Mouse (Mus musculus) MEL (cell line): ENCODE results near the gene Aarsd1. TPM values are rescaled to one million over a fixed set of nuclear protein-coding genes. Genes with fewer than 3 reads are reported as not detected.

Experiments
- DNase-seq: peaks from one replicate; pipeline ENCODE4 v3.0.0; 2011; ENCODE audit warnings: low read depth, low spot score
- H3K27ac ChIP-seq: 2 replicates; pipeline ENCODE4 v1.5.1; 2012; ENCODE audit warnings: low read depth, mild to moderate bottlenecking, control low read depth, low read length, moderate library complexity; ENCODE audit not compliant: control insufficient read depth
- H3K27me3 ChIP-seq, 2 experiments: fragments of 150-350 bp in 1 of 2; sonication (generic) in 1 of 2; 2 replicates each; pipeline ENCODE4 v1.6.1; 2012; ENCODE audit warnings: low read length in 2 of 2, mild to moderate bottlenecking in 2 of 2, improper control_type of control experiment in 1 of 2, moderate library complexity in 1 of 2; ENCODE audit not compliant: insufficient read depth in 2 of 2, control insufficient read depth in 1 of 2
- H3K36me3 ChIP-seq, 2 experiments: 2 replicates each; pipeline ENCODE4 v1.6.1; 2012 to 2014; ENCODE audit warnings: low read length in 2 of 2, improper control_type of control experiment in 1 of 2, inconsistent platforms in 1 of 2, mild to moderate bottlenecking in 1 of 2; ENCODE audit not compliant: insufficient read depth in 2 of 2, control insufficient read depth in 1 of 2
- H3K4me1 ChIP-seq, 2 experiments: fragments of 150-350 bp in 1 of 2; sonication (generic) in 1 of 2; 2 replicates each; pipeline ENCODE4 v1.6.1; 2012; ENCODE audit warnings: low read length in 2 of 2, improper control_type of control experiment in 1 of 2, mild to moderate bottlenecking in 1 of 2; ENCODE audit not compliant: insufficient read depth in 2 of 2, control insufficient read depth in 1 of 2
- H3K4me3 ChIP-seq, 2 experiments: fragments of 150-350 bp in 1 of 2; sonication (generic) in 1 of 2; 2 replicates each; pipeline ENCODE4 v1.5.1; 2012; ENCODE audit warnings: low read depth in 2 of 2, low read length in 2 of 2, mild to moderate bottlenecking in 2 of 2, moderate library complexity in 2 of 2, control low read depth in 1 of 2, improper control_type of control experiment in 1 of 2; ENCODE audit not compliant: control insufficient read depth in 1 of 2, insufficient read depth in 1 of 2
- H3K79me2 ChIP-seq: 2 replicates; pipeline ENCODE4 v1.6.1; 2012; ENCODE audit warnings: mild to moderate bottlenecking, low read length, moderate library complexity; ENCODE audit not compliant: control insufficient read depth, poor library complexity, insufficient read depth
- H3K9ac ChIP-seq: 2 replicates; pipeline ENCODE4 v1.6.1; 2012; ENCODE audit warnings: low read depth, mild to moderate bottlenecking, control low read depth, low read length, moderate library complexity; ENCODE audit not compliant: control insufficient read depth, poor library complexity, severe bottlenecking
- H3K9me3 ChIP-seq: fragments of 150-350 bp; sonication (generic); replicated peaks from 2 replicates; pipeline ENCODE4 v1.6.1; 2012; ENCODE audit warnings: mild to moderate bottlenecking, low read length, improper control_type of control experiment, moderate library complexity; ENCODE audit not compliant: insufficient read depth
- BHLHE40 ChIP-seq: IDR thresholded peaks from 2 replicates; pipeline ENCODE4 v1.6.1; 2012; ENCODE audit warnings: low read depth, mild to moderate bottlenecking, inconsistent platforms, low read length, improper control_type of control experiment, borderline replicate concordance
- CHD1 ChIP-seq: IDR thresholded peaks from 2 replicates; pipeline ENCODE4 v1.6.1; 2012; ENCODE audit warnings: low read depth, mild to moderate bottlenecking, inconsistent platforms, low read length, improper control_type of control experiment
- CHD2 ChIP-seq: IDR thresholded peaks from 2 replicates; pipeline ENCODE4 v1.6.1; 2011; ENCODE audit warnings: low read length, improper control_type of control experiment
- CTCF ChIP-seq, 3 experiments: IDR thresholded peaks in 2 of 3; conservative IDR thresholded peaks in 1 of 3; 2 replicates each; pipeline ENCODE4 v1.5.1; 2011 to 2012; ENCODE audit warnings: low read length in 3 of 3, low read depth in 2 of 3, mild to moderate bottlenecking in 2 of 3, improper control_type of control experiment in 1 of 3, inconsistent platforms in 1 of 3, mixed read lengths in 1 of 3, moderate library complexity in 1 of 3; ENCODE audit not compliant: control insufficient read depth in 1 of 3, insufficient read depth in 1 of 3, poor library complexity in 1 of 3, severe bottlenecking in 1 of 3
- E2F4 ChIP-seq: IDR thresholded peaks from 2 replicates; pipeline ENCODE4 v1.6.1; 2011; ENCODE audit warnings: low read depth, low read length, improper control_type of control experiment, borderline replicate concordance
- ELF1 ChIP-seq: IDR thresholded peaks from 2 replicates; pipeline ENCODE4 v1.6.1; 2014; ENCODE audit warnings: low read depth, mild to moderate bottlenecking, inconsistent platforms, low read length, improper control_type of control experiment, moderate library complexity
- EP300 ChIP-seq, 2 experiments: IDR thresholded peaks; 2 replicates each; pipeline ENCODE4 v1.6.1; 2011; ENCODE audit warnings: improper control_type of control experiment in 2 of 2, low read length in 2 of 2, low read depth in 1 of 2, mild to moderate bottlenecking in 1 of 2
- ETS1 ChIP-seq: IDR thresholded peaks from 2 replicates; pipeline ENCODE4 v1.6.1; 2012; ENCODE audit warnings: low read depth, mild to moderate bottlenecking, inconsistent platforms, low read length, improper control_type of control experiment, moderate library complexity
- GABPA ChIP-seq: IDR thresholded peaks from 2 replicates; pipeline ENCODE4 v1.6.1; 2012; ENCODE audit warnings: low read depth, mild to moderate bottlenecking, inconsistent platforms, low read length, improper control_type of control experiment, moderate library complexity
- GATA1 ChIP-seq: IDR thresholded peaks from 2 replicates; pipeline ENCODE4 v1.6.1; 2011; ENCODE audit warnings: low read depth, low read length, improper control_type of control experiment
- HCFC1 ChIP-seq: IDR thresholded peaks from 2 replicates; pipeline ENCODE4 v1.6.1; 2012; ENCODE audit warnings: low read depth, mild to moderate bottlenecking, inconsistent platforms, low read length, improper control_type of control experiment, moderate library complexity
- JUND ChIP-seq: IDR thresholded peaks from 2 replicates; pipeline ENCODE4 v1.6.1; 2011; ENCODE audit warnings: low read depth, mild to moderate bottlenecking, improper control_type of control experiment, low read length
- KAT2A ChIP-seq: conservative IDR thresholded peaks from 2 replicates; pipeline ENCODE4 v1.6.1; 2012; ENCODE audit warnings: low read depth, low read length, improper control_type of control experiment, inconsistent platforms
- MAFK ChIP-seq: IDR thresholded peaks from 2 replicates; pipeline ENCODE4 v1.6.1; 2011; ENCODE audit warnings: low read depth, mild to moderate bottlenecking, low read length, improper control_type of control experiment, borderline replicate concordance
- MAZ ChIP-seq: IDR thresholded peaks from 2 replicates; pipeline ENCODE4 v1.6.1; 2012; ENCODE audit warnings: low read depth, mild to moderate bottlenecking, inconsistent platforms, low read length, improper control_type of control experiment
- MEF2A ChIP-seq: IDR thresholded peaks from 2 replicates; pipeline ENCODE4 v1.6.1; 2014; ENCODE audit warnings: low read depth, mild to moderate bottlenecking, inconsistent platforms, low read length, improper control_type of control experiment; ENCODE audit not compliant: poor library complexity, insufficient replicate concordance, severe bottlenecking; ENCODE audit errors: extremely low read depth
- MXI1 ChIP-seq: IDR thresholded peaks from 2 replicates; pipeline ENCODE4 v1.6.1; 2011; ENCODE audit warnings: mild to moderate bottlenecking, low read depth, low read length, improper control_type of control experiment
- MYB ChIP-seq: IDR thresholded peaks from 2 replicates; pipeline ENCODE4 v1.6.1; 2011; ENCODE audit warnings: mild to moderate bottlenecking, low read depth, low read length, improper control_type of control experiment
- MYC ChIP-seq: IDR thresholded peaks from 2 replicates; pipeline ENCODE4 v1.6.1; 2011; ENCODE audit warnings: low read depth, mild to moderate bottlenecking, low read length, improper control_type of control experiment, moderate library complexity
- NELFE ChIP-seq: IDR thresholded peaks from 2 replicates; pipeline ENCODE4 v1.6.1; 2011; ENCODE audit warnings: low read depth, low read length, improper control_type of control experiment
- NRF1 ChIP-seq: IDR thresholded peaks from 2 replicates; pipeline ENCODE4 v1.6.1; 2014; ENCODE audit warnings: low read depth, mild to moderate bottlenecking, inconsistent platforms, low read length, improper control_type of control experiment, moderate library complexity; ENCODE audit not compliant: poor library complexity, insufficient read depth, severe bottlenecking
- POLR2A ChIP-seq, 2 experiments: IDR thresholded peaks; 2 replicates each; pipeline ENCODE4 v1.6.1; 2011 to 2012; ENCODE audit warnings: low read length in 2 of 2, mild to moderate bottlenecking in 2 of 2, control low read depth in 1 of 2, improper control_type of control experiment in 1 of 2, low read depth in 1 of 2, moderate library complexity in 1 of 2; ENCODE audit not compliant: control insufficient read depth in 1 of 2, insufficient read depth in 1 of 2, poor library complexity in 1 of 2
- POLR2AphosphoS2 ChIP-seq: IDR thresholded peaks from 2 replicates; pipeline ENCODE4 v1.6.1; 2011; ENCODE audit warnings: low read length, improper control_type of control experiment
- POLR2AphosphoS5 ChIP-seq: IDR thresholded peaks from 2 replicates; pipeline ENCODE4 v1.6.1; 2012; ENCODE audit warnings: low read depth, borderline replicate concordance, mild to moderate bottlenecking, inconsistent platforms, low read length, moderate library complexity, mixed read lengths
- RAD21 ChIP-seq: IDR thresholded peaks from 2 replicates; pipeline ENCODE4 v1.6.1; 2011; ENCODE audit warnings: mild to moderate bottlenecking, low read depth, low read length, improper control_type of control experiment
- RCOR1 ChIP-seq: IDR thresholded peaks from 2 replicates; pipeline ENCODE4 v1.6.1; 2012; ENCODE audit warnings: low read depth, mild to moderate bottlenecking, inconsistent platforms, low read length, improper control_type of control experiment
- SMC3 ChIP-seq: IDR thresholded peaks from 2 replicates; pipeline ENCODE4 v1.6.1; 2011; ENCODE audit warnings: low read depth, low read length, improper control_type of control experiment
- TCF12 ChIP-seq: IDR thresholded peaks from 2 replicates; pipeline ENCODE4 v1.6.1; 2014; ENCODE audit warnings: low read depth, mild to moderate bottlenecking, inconsistent platforms, low read length, improper control_type of control experiment, moderate library complexity
- UBTF ChIP-seq: IDR thresholded peaks from 2 replicates; pipeline ENCODE4 v1.6.1; 2012; ENCODE audit warnings: low read depth, mild to moderate bottlenecking, inconsistent platforms, low read length, improper control_type of control experiment, moderate library complexity, borderline replicate concordance; ENCODE audit not compliant: insufficient read depth
- USF1 ChIP-seq: IDR thresholded peaks from 2 replicates; pipeline ENCODE4 v1.6.1; 2014; ENCODE audit warnings: low read depth, mild to moderate bottlenecking, inconsistent platforms, low read length, improper control_type of control experiment, moderate library complexity
- USF2 ChIP-seq, 2 experiments: IDR thresholded peaks; 2 replicates each; pipeline ENCODE4 v1.6.1; 2011 to 2012; ENCODE audit warnings: improper control_type of control experiment in 2 of 2, low read length in 2 of 2, borderline replicate concordance in 1 of 2, inconsistent platforms in 1 of 2, low read depth in 1 of 2, mild to moderate bottlenecking in 1 of 2; ENCODE audit not compliant: insufficient read depth in 1 of 2
- ZC3H11A ChIP-seq: IDR thresholded peaks from 2 replicates; pipeline ENCODE4 v1.6.1; 2012; ENCODE audit warnings: low read depth, mild to moderate bottlenecking, inconsistent platforms, low read length, improper control_type of control experiment
- ZKSCAN1 ChIP-seq: IDR thresholded peaks from 2 replicates; pipeline ENCODE4 v1.6.1; 2012; ENCODE audit warnings: low read depth, mild to moderate bottlenecking, inconsistent platforms, low read length, improper control_type of control experiment, moderate library complexity
- ZNF384 ChIP-seq: IDR thresholded peaks from 2 replicates; pipeline ENCODE4 v1.6.1; 2012; ENCODE audit warnings: low read depth, mild to moderate bottlenecking, inconsistent platforms, low read length, improper control_type of control experiment
- polyA plus RNA-seq, 2 experiments: library from polyadenylated mRNA; stranded (reverse) in 1 of 2; unstranded in 1 of 2; fragments of >175 nt in 1 of 2; fragments of >200 nt in 1 of 2; gene quantifications; 2 replicates each; pipeline versions ENCODE4 v1.2.1 to v1.2.4; 2012; ENCODE audit warnings: low replicate concordance in 2 of 2, low read depth in 1 of 2; ENCODE audit not compliant: insufficient read length in 2 of 2, insufficient read depth in 1 of 2, missing spikeins in 1 of 2
- total RNA-seq: library from RNA; depleted of rRNA; stranded (reverse); fragments of 300-350 nt; gene quantifications from 2 replicates; pipeline ENCODE4 v1.2.3, GENCODE M21; 2012; rRNA removed

Gene Aarsd1
- total RNA-seq (133 TPM in 2 replicates), polyA plus RNA-seq (100 to 1,000 TPM in 1 of 2 experiments, 10 to 100 TPM in 1; 80.5 to 371 TPM)

GRCm38 (mm10) chr11:101417101-101417855 lies at the start of gene Aarsd1:
TSS of gene Aarsd1 (minus strand) at chr11:101417615.
- H3K9ac ChIP-seq, result peak within 1 kb of the TSS; percentile 95
- peak within 1 kb of the TSS; percentile 86 to 89 for H3K4me3 ChIP-seq
- H3K27ac ChIP-seq, result peak within 1 kb of the TSS; percentile 85
- peaks cover 12% of the 10 kb centered on the region for H3K79me2 ChIP-seq
- H3K4me1 ChIP-seq, result peaks cover 8 to 12% of the 10 kb centered on the region in 2 experiments
- H3K36me3 ChIP-seq, result peaks cover 2 to 19% of the 10 kb centered on the region in 2 experiments
- H3K9me3 ChIP-seq, result no peaks in the 10 kb centered on the region
- no peaks in the 10 kb centered on the region for H3K27me3 ChIP-seq
- DNase-seq, result peak; percentile 96
- 0 out of 2 replicates have a peak, but pooled peaks have one; percentile 15 for TF ChIP-seq MAZ
- TF ChIP-seq MYC, result peak; percentile 77; the same call in 1 of the 2 replicates
- peak; percentile 94; the same call in 1 of the 2 replicates for TF ChIP-seq E2F4
- TF ChIP-seq MAFK, result no peak
- TF ChIP-seq TCF12, result peak; percentile 66; the same call in 1 of the 2 replicates
- TF ChIP-seq CTCF (IDR thresholded peaks at IDR 0.05 in 2 of 3, conservative IDR thresholded peaks at IDR 0.05 in 1 of 3; ENCODE audit: control insufficient read depth in 1 of 3, insufficient read depth in 1 of 3, low read depth in 2 of 3, low read length in 3 of 3, poor library complexity in 1 of 3, severe bottlenecking in 1 of 3), result peak in 1 of 3 experiments; percentile 2; a peak in 1 of 6 replicates
- peak; percentile 86 for TF ChIP-seq MXI1
- no peak for TF ChIP-seq RAD21
- TF ChIP-seq NRF1, result peak; percentile 75
- no peak for TF ChIP-seq GATA1
- TF ChIP-seq SMC3, result no peak
- no peak for TF ChIP-seq ZKSCAN1
- TF ChIP-seq KAT2A, result peak; percentile 70; the same call in 1 of the 2 replicates
- no peak for TF ChIP-seq USF1
- TF ChIP-seq ELF1, result no peak
- no peak; the same call in 1 of the 2 replicates for TF ChIP-seq ZNF384
- TF ChIP-seq MEF2A, result no peak
- TF ChIP-seq POLR2AphosphoS5, result no peak
- peak; percentile 90 for TF ChIP-seq HCFC1
- no peak for TF ChIP-seq CHD2
- TF ChIP-seq UBTF, result no peak; the same call in 1 of the 2 replicates
- no peak for TF ChIP-seq BHLHE40
- TF ChIP-seq ETS1, result peak; percentile 36; the same call in 1 of the 2 replicates
- TF ChIP-seq MYB, result no peak
- no peak for TF ChIP-seq POLR2AphosphoS2
- no peak for TF ChIP-seq ZC3H11A
- TF ChIP-seq EP300 (IDR thresholded peaks at IDR 0.05; ENCODE audit: low read depth in 1 of 2, low read length in 2 of 2), result peak in 1 of 2 experiments; percentile 35; a peak in 1 of 4 replicates
- no peak for TF ChIP-seq GABPA
- TF ChIP-seq POLR2A (IDR thresholded peaks at IDR 0.05; ENCODE audit: control insufficient read depth in 1 of 2, insufficient read depth in 1 of 2, low read depth in 1 of 2, low read length in 2 of 2, poor library complexity in 1 of 2), result peak; percentile 69 to 77
- peak; percentile 62; the same call in 1 of the 2 replicates for TF ChIP-seq NELFE
- 0 out of 2 replicates have a peak, but pooled peaks have one; percentile 8 for TF ChIP-seq JUND
- no peak for TF ChIP-seq RCOR1
- TF ChIP-seq CHD1, result no peak; the same call in 1 of the 2 replicates
- TF ChIP-seq USF2 (IDR thresholded peaks at IDR 0.05; ENCODE audit: borderline replicate concordance in 1 of 2, insufficient read depth in 1 of 2, low read depth in 1 of 2, low read length in 2 of 2), result no peak
